Mouse (Mus musculus): Measurements from ENCODE around the gene Ost4. TPM values are rescaled to one million over a fixed set of nuclear protein-coding genes. Genes with fewer than 3 reads are reported as not detected.
"Not testable (repeated sequence)": the region's sequence is repeated elsewhere in the genome, so short reads cannot be mapped to it uniquely, and the experiment has no call there.

Gene Ost4
- total RNA-seq, 2 experiments from 2014 or later = 208 to 219 TPM

GRCm38 (mm10) chr5:30901860-30902259, 5.7 kb downstream of the Ost4 start:
- DNase-seq = no peak

- DNase-seq = no peak
Measured at GRCm38 (mm10) chr5:30890375-30890774, 17.2 kb downstream of the Ost4 start.

- no peak for DNase-seq
Measured at GRCm38 (mm10) chr5:30889088-30889754, 18.4 kb downstream of the Ost4 start.

GRCm38 (mm10) chr5:30888337-30889087, 19.1 kb downstream of the Ost4 start, which contains the start of gene Agbl5:
Gene Agbl5 (plus strand): TSS chr5:30888694.
- peak; percentile 95 for DNase-seq

- DNase-seq = peak; percentile 94
Measured at GRCm38 (mm10) chr5:30887858-30888336, 19.7 kb downstream of the Ost4 start.

GRCm38 (mm10) chr5:30887331-30887761, 20.2 kb downstream of the Ost4 start:
- DNase-seq = peak; percentile 75

- no peak for DNase-seq
Measured at GRCm38 (mm10) chr5:30886731-30887130, 20.9 kb downstream of the Ost4 start.

GRCm38 (mm10) chr5:30886209-30886608, 21.4 kb downstream of the Ost4 start:
- no peak for DNase-seq

- DNase-seq = not testable (repeated sequence)
Measured at GRCm38 (mm10) chr5:30881839-30882238, 25.7 kb downstream of the Ost4 start.

- no peak for DNase-seq
Measured at GRCm38 (mm10) chr5:30879347-30879943, 28.1 kb downstream of the Ost4 start.

- no peak for DNase-seq
Measured at GRCm38 (mm10) chr5:30878616-30879015, 29.0 kb downstream of the Ost4 start.

GRCm38 (mm10) chr5:30874365-30874764, 33.2 kb downstream of the Ost4 start:
- DNase-seq = no peak

- DNase-seq = no peak
Measured at GRCm38 (mm10) chr5:30872574-30872973, 35.0 kb downstream of the Ost4 start.

- no peak for DNase-seq
Measured at GRCm38 (mm10) chr5:30870131-30870406, 37.5 kb downstream of the Ost4 start.

- DNase-seq = peak; percentile 97
Measured at GRCm38 (mm10) chr5:30869405-30870130, 38.0 kb downstream of the Ost4 start.

- DNase-seq = peak; percentile 46
Measured at GRCm38 (mm10) chr5:30868981-30869380, 38.6 kb downstream of the Ost4 start.

GRCm38 (mm10) chr5:30867712-30868111, 39.9 kb downstream of the Ost4 start, which contains the start of gene Tmem214:
Gene Tmem214 (plus strand): TSS chr5:30868012.
- DNase-seq = no peak

- no peak for DNase-seq
Measured at GRCm38 (mm10) chr5:30866871-30867270, 40.7 kb downstream of the Ost4 start.

GRCm38 (mm10) chr5:30864322-30864721, 43.3 kb downstream of the Ost4 start:
- DNase-seq = no peak

- no peak for DNase-seq
Measured at GRCm38 (mm10) chr5:30863852-30864251, 43.7 kb downstream of the Ost4 start.

- no peak for DNase-seq
Measured at GRCm38 (mm10) chr5:30856124-30856523, 51.5 kb downstream of the Ost4 start.
